Mouse (Mus musculus): ENCODE data around the gene Ebf1.

DNA sequence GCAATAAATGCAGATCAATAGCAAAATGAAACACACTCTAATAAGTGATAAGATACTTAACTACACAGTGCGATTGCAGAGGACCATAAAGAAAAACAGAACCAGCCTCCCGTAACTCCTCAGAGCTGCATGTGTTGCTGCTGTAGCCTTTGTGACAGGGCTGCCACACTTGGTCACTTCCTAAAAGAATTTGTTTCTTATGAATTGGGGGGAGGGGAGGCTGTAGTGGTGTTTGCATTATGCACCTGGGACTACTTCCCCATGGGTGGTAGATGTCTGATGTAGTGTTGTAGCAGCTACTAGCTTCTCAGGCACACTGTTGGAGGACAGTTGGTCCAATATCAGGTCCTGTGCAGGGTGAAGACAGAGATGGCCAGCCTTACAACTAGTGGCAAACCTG, 284.6 kb downstream of the Ebf1 start:
- TF ChIP-seq EP300 (IDR thresholded peaks at IDR 0.05; ENCODE audit: low read depth) (no peak), CTCF (IDR thresholded peaks at IDR 0.05; ENCODE audit: low read depth) (no peak)
